Mouse (Mus musculus) T-helper 1 cell (primary cell): Measurements from ENCODE around the gene Gpr35.

Experiments used
- in situ Hi-C: fragments of 300-600 bp; cut with MboI, MseI; formaldehyde crosslinking; loops from one replicate; pipeline ENCODE4 v1.15.1; 2025; ENCODE audit warnings: high pct_unique_total_duplicates

The Gpr35 gene

DNA sequence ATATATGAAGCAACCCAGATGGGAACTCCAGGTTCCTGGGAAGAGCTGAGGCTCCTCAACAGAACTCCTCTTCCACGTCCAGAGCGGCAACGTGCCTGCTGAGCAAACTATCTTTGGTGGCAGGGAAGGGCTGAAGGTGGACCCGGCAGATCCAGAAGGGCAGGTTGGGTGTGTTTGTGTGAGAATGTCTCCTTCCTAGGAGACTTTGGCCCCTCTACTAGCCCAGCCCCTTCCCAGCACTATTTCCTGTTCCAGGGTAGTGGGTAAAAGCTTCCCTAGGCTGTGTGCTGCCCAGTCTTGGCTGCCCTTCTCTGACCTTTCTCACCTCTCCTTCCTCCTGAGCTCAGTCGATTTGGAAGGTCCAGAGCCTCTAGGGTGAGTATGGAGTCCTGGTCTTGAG, at the start of gene Gpr35:
Gene Gpr35, plus strand, starts transcription at position 259 of the 400 bp plus-strand sequence.
- in situ Hi-C loops, result no loop called here

DNA sequence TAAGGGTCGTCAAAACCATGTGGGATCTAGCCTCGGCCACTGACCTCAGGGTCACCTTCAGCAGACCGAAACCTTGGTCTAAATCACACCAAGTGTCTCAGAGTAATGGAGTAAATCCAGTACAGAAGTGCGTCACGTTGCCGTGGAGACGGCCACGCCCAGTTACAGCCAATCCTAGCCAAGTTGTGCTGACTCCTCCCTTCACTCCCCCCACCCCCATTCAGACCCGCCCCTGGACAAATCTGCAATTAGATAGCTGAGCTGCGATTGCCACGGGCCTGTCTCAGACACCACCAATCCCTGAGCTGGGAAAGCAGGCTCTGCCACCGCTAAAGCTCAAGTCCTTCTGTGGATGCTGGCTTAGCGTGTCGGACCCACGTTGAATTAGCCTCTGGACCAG, 47.9 kb upstream of the Gpr35 start, which contains the start of gene Ankmy1:
Gene Ankmy1, minus strand, starts transcription at position 121 of the 400 bp plus-strand sequence.
- in situ Hi-C loops, result no loop called here

DNA sequence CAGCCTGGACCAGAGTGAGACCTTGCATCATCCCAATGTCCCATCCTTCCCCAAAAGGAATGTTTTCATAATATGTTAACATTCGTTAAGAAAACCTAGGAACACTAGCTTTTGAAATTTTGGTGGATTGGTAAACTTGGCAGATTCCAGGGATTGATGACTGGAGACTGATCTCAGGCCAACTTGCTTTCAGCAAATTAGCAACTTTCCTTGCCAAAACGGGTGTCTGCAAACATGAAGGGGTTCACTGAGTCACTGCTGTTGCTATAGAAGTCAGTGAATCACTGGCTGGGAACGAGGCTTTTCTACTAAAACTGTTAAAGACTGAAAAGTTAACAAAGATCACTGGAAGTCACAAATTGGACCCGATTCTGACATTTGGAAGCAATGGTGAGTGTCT, 47.0 kb upstream of the Gpr35 start:
- in situ Hi-C loops, result no loop called here

DNA sequence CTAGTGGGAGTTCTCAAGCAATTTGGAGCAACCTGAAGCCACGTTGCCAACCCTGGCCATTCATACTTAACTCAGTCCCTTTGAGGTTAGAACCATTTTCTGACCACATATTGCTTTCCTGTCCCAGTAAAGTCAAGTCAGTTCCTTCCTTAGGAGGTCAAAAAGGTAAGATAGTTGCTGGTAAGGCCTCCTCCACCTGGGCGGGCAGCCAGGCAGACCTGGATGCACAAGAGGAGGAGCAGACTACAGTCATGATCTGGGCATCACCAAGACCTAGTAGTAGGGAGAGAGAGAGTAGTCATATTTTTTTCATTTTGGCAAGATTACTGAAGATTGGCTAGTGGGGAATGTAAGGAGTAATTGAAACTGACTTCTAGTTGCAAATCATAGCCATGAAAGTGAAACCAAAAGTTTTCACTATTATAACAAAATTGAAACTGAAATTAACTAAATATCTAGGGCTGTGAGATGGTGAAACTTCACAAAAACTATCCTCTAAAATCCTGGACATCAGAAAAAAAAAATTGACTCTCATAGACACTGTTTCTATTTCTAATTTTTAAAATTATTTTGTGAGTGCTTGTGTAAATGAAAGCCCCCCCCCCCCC, 44.9 kb upstream of the Gpr35 start:
- in situ Hi-C loops, result no loop called here

DNA sequence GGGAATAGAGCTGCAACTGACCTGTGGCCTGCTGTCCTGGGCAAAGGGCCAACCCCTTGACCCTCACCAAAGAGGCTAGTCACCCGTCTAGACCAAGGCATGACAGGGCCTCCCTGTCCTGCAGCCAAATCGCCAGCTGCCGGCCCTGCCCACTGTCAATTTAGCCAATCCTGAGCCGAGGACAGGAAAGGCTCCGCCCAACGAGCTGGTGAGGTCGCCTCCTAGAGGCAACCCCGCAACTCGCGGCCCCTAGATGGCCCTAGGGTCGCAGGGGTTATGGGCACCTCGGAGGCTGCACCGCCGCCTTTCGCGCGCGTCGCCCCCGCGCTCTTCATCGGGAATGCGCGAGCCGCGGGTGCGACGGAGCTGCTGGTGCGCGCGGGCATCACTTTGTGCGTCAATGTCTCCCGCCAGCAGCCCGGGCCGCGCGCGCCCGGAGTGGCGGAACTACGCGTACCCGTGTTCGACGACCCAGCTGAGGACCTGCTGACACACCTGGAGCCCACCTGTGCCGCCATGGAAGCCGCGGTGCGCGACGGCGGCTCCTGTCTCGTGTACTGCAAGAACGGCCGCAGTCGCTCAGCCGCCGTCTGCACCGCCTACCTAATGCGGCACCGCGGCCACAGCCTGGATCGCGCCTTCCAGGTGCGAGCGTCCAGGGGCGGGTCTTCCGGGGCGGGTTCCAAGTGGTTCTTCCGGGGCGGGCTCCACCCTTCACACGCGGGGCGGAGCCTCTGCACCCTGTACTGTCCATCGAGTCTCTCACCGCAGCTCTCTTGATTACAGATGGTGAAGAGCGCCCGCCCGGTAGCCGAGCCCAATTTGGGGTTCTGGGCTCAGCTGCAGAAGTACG, 43.7 kb upstream of the Gpr35 start, which contains the start of gene Dusp28:
Gene Dusp28, plus strand, starts transcription at position 203 of the 853 bp plus-strand sequence.
- in situ Hi-C loops, result no loop called here

DNA sequence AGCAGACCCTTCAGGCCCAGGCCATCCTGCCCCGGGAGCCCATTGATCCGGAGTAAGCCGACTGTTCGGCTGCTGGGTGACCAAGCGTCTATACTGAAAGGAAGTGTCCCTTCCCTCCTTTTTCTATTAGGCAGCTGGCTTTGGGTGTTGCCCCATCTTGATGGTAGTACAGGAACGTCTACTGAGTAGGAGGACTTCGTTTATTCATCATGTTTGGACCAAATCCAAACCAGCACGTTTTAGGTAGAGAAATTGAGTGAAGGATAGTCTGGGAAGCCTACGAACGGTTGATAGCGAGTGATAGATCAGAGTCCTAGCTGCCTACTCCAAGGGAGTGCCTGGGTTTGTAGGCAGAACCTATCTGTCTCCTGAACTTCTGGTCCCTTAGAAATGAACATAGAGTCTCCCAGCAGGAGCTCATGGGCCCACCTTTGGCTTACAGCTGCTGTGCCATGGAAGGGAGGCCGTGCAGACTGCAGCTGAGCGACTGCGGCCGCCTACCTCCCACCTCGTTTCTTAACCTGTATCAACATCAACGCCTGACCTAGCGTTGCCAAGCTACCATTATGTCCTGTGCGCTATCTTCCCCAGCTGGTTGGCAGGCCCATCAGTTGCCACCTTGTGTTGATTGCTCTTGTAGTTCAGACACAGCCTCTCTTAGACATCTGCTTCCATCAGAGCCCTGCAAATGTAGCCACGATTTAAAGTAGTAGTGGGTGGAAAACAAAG, 42.9 kb upstream of the Gpr35 start:
- in situ Hi-C loops, result no loop called here

DNA sequence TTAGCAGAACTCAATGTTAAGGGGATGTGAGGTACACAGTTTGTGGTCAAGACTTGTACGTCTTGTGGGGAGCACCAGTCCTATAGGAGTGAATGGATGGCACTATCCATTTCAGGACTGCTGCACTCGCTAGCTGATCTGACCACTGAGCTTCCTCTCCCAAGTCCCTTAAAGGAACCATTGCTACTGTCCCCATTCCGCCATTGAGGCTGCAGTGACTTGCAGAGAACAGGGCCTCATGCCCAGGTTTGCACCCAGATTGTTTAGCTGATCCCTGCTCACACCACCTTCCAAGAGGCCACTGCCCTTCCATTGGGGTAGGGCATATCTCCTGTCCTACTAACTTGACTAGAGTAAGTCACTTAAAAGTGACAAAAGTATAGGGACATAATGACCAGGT, 42.0 kb upstream of the Gpr35 start:
- in situ Hi-C loops, result no loop called here

DNA sequence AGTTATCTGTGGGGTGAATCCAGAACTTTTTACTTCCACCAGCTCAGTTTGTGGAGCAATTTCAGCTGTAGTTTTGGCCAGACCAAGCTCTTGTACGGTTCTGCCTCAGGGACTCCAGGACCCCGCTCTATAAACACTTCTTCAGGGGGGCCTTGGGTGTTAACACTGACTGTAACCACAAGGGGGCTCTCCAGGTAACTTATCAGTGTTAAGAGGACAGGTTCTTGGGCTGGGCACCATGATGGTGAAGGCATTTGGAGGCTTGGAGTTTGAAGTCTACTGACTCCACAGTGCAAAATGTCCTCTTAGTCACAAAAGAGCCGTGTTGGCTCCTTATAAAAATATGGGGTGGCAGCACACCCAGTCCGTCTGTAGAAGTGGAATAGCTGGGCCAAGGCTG, 41.6 kb upstream of the Gpr35 start:
- in situ Hi-C loops, result no loop called here

DNA sequence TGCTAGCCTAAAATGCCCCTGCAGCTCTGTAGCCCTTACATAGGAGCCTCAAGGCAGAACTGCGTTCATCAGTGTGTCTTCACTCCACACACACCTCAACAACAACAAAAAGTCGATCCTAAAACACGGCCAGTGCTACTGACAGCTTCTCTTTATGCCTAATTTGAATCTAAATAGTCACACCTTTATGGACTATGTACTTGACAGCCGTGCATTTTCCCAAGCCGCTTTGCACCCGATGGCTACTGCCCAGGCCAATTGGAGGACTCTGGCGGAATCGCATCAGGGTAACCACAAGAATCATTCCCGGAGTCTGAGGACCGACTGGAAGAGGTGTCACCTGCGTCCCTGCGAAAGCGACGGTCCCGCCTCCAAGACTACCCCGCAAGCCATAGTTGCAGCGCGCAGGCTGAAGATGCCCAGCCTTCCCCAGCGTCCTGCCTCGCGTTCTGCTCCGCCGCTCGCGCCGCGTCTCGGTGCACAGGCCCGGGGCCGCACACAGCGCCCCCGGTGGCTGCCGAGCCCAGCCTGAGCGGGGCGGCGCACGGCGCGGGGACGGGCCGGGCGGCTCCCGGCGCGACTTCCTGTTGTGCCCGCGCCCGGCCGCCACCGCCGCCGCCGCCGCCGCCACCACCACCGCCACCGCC, 40.3 kb upstream of the Gpr35 start, which contains the start of gene Rnpepl1:
Gene Rnpepl1, plus strand, starts transcription at position 545 of the 647 bp plus-strand sequence.
- in situ Hi-C loops, result no loop called here

DNA sequence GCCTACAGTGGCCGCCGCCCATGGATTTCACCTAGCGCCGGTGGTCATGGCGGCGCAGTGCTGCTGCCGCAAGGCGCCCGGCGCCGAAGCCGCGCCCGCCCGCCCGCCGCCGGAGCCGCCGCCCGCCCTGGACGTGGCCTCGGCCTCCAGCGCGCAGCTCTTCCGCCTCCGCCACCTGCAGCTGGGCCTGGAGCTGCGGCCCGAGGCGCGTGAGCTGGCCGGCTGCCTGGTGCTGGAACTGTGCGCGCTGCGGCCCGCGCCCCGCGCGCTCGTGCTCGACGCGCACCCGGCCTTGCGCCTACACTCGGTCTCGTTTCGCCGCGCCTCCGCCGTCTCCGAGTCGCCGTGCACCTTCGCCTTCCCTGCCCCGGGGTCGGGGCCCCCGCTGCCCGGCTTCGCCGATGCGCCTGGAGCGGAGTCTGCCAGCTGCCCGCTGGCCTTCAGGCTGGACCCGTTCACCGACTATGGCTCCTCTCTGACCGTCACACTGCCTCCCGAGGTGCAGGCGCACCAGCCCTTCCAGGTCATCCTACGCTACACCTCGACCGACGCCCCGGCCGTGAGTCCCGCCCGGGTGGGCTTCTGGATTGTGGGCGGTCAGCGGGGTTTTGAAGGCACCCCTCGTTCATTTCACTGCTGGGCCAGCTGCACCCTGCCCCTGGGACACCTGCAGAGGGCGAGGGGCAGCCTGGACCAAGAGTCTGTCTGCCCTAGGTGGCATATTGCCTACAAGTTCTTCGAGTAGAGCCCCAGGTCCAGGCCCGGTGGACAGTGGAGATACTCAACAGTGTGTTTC, 39.5 kb upstream of the Gpr35 start:
- in situ Hi-C loops, result no loop called here

DNA sequence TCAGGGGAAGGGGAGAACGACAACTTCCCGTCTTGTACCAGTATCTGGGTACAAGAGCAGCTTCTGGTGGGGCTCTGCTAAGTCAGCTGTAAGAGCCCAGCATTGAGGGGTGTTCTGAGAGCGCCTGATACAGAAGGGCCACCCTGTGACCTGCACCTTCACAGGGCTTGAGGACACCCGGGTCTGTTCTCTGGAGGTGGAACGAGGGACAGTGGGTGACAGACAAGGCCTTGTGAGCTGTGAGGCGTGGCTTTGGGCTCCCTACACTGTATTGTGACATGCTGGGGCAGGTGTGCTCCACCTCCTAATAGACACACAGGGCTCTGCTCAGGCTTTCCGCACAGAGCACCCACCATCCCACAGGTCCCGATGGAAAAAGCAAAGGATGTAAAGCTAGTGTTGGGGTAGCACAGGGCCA, 38.9 kb upstream of the Gpr35 start:
- in situ Hi-C loops, result no loop called here

DNA sequence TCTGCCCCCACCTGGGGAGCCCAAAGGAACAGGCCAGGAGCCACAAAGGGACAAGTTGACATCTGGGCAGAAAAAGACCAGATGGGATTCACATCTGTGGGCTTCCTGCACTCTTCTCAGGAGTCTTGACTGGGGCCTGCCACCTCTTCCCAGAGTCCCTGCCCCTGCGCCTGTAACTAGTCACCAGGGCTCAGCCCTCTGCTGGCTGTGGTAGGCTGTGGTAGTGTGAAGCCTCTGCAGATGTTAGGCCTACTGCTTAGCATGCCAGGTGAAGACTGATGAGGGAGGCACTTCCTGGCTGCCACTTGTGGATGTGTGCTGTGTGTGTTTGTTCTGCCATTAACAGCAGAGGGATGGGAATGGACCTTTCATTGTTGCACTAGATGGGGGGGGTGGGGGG, 38.4 kb upstream of the Gpr35 start:
- in situ Hi-C loops, result no loop called here

DNA sequence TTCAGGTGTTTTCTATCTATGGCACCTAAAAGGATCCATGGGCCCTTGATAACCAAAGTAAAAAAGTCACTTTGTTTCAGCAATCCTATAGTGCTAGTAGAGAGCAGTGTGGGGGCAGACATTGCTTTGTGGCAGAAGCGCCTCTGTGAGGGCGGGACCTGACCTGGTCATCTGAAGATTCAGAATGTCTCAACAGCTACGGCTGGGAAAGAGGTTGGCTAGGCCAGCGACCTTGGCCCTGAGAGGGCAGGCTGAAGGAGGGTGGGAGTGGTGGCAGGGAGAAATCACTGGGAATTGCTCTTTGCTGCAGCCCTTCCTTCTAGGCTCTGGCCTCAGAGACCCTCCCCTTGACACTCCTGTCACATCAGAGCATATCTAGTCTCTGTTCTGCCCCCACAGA, 36.4 kb upstream of the Gpr35 start:
- in situ Hi-C loops, result no loop called here

DNA sequence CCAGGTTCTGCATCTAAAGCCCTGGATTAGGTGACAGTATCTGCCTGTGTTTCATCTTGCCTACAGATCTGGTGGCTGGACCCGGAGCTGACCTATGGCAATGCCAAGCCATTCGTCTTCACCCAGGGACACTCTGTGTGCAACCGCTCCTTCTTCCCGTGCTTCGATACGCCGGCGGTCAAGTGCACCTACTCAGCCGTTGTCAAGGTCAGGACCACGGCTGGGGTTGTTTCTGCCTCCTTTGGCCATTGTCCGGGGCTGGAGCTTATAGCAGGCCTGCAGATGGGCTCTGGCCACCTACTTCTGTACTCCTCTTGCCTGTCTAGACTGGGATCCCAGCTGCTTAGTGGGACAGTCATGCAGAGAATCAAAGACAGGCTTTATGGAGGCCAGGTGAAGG, 35.7 kb upstream of the Gpr35 start:
- in situ Hi-C loops, result no loop called here

DNA sequence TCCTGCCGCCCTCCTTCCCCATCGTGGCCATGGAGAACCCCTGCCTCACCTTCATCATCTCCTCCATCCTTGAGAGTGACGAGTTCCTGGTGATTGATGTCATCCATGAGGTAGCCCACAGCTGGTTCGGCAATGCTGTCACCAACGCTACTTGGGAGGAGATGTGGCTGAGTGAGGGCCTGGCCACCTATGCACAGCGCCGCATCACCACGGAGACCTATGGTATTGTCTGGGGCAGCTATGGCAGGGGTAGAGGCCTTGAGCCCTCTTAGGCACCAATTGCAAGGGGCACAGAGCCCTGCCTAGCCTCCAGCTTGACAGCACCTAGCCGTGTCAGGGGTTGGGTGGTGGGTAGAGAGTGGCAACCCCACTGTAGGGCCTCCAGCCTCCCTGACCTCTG, 33.9 kb upstream of the Gpr35 start:
- in situ Hi-C loops, result no loop called here

DNA sequence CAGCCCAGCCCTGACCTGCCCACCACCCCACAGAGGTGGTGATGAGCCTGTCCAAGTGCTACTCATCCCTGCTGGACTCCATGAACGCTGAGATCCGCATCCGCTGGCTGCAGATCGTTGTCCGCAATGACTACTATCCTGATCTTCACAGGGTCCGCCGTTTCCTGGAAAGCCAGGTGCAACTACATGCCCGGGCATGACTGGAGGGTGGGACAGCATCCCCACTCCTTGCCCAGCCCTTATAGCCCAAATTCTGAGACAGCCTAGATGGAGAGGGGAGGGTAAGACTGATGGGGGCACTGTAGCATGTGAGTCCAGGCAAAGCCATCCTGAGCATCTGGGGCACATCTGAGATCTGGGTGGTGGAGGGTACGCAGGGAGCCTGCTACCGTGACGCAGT, 31.5 kb upstream of the Gpr35 start:
- in situ Hi-C loops, result no loop called here

DNA sequence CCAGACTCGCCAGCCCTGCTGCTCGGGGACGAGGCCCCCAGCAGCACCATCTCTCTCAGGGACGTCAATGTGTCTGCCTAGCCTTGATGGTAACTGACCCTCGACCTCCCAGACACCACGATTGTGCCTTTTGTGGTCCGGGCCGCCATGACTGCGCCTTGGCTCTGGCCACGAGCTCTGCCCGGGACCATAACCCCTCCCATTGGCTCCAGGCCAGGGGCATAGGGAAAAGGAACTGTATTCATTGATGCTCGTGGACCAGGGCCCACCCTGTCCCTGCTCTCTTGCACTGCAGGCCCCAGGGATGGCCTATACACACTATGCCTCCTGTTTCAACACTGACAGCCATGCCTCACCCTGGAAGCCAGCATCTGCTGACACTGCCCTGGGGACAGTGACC, 30.9 kb upstream of the Gpr35 start:
- in situ Hi-C loops, result no loop called here

DNA sequence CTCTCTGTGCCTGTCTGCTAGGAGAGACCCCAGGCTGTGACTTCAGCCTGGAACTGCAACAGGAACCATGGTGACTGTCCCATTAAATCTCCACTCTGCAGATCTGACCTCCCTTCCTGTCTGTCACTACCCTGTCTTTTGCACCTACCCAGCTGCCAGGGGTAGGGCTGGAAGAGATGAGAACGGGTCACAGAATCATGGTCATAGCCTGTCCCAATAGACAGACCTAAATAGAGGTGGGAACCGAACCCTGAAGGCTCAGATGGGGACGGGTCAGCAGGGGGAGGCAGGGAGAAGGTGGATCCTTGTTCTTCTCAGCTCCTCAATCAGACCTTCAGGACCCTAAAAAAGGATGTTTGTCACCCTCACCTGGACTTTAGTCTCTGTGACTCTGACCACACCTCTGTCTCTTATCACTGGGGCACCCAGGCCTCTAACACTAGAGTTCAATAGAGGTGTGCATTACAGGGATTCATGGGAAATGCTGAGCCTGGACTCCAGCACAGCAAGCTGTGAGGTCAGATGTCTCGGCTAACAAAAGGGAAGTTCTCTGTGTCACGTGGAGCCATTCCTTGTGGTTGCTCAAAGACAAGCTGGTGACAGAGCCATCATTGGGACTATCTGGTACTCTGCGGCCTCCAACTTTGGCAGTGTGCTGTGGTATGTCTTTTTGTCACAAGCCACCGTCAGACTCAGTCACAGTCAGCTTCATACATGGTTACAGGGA, 30.0 kb upstream of the Gpr35 start:
- in situ Hi-C loops, result no loop called here

DNA sequence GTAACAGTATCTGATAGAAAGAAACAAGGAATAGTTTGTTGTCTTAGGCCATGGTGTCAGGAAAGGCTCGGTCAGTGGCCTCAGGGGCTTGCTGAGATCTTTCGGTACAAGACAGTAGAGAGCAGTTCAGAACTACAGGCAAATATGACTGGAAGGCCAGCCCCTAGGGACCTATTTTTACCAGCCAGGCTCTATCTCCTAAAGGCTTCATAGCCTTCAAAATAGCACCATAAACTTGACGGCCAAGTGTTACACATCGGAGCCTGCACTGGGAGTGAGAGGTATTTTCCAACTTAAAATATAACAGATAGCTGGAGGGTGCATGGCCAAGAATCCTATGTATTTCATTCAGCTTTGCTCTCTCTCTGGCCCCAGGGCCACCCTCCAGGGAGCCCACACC, 29.2 kb upstream of the Gpr35 start:
- in situ Hi-C loops, result no loop called here

DNA sequence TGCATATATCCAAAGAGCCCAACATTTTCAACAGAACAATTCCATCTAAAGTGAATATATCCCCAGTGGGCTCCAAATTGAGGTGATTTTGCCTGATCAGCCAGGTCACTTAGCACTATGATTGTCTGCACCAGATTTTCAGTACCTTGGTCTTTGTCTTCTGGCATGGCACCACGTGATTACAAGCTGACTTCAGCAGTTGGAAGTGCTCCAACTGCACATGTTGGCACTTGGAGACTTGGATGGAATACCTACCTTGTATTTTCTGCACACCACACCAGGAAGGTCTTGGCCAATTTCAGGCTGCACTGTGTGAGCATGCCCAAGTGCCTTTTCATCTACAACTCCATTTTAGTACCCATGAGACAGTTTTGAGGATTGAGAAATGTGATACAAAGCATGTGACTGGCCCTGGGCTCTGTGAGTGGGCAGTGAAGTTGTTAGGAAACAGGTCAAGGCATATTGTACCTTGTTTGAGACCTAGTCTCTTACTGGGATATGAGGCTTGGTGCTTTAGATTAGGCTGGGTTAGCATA, 20.4 kb upstream of the Gpr35 start:
- in situ Hi-C loops, result loop anchor here (25.0 kb wide), 1 partner anchor 1532 kb away; no protein-coding TSS in a partner anchor
